Mouse (Mus musculus) urinary bladder, postnatal 4 days (tissue): ENCODE data around the gene P3h3.
"Not testable (repeated sequence)": the region's sequence is repeated elsewhere in the genome, so short reads cannot be mapped to it uniquely, and the experiment has no call there.

Source experiments
- DNase-seq, 2 experiments: peaks; one replicate each; pipeline ENCODE4 v3.0.0; 2021 to 2022; ENCODE audit warnings: low spot score in 2 of 2

Gene P3h3

GRCm38 (mm10) chr6:124831199-124831598, 26.4 kb downstream of the P3h3 start:
- not testable (repeated sequence) for DNase-seq

- DNase-seq, result peak; percentile 88 to 91
Observed at GRCm38 (mm10) chr6:124829799-124830700, 27.5 kb downstream of the P3h3 start.

- DNase-seq, result peak; percentile 98 to 99
Observed at GRCm38 (mm10) chr6:124828868-124829798, 28.4 kb downstream of the P3h3 start, which contains the start of the genes Usp5 and Cdca3. TSS of gene Usp5 (minus strand) at chr6:124829484. TSS of gene Cdca3 (plus strand) at chr6:124829547.

- DNase-seq, result peak in 1 of 2 experiments; percentile 60
Observed at GRCm38 (mm10) chr6:124828101-124828592, 29.4 kb downstream of the P3h3 start.

GRCm38 (mm10) chr6:124822049-124822448, 35.5 kb downstream of the P3h3 start:
- DNase-seq, result no peak

GRCm38 (mm10) chr6:124820891-124821290, 36.7 kb downstream of the P3h3 start:
- no peak for DNase-seq

GRCm38 (mm10) chr6:124817971-124818370, 39.6 kb downstream of the P3h3 start:
- DNase-seq, result no peak

GRCm38 (mm10) chr6:124817563-124817962, 40.0 kb downstream of the P3h3 start:
- DNase-seq, result no peak

GRCm38 (mm10) chr6:124817125-124817524, 40.4 kb downstream of the P3h3 start:
- DNase-seq, result no peak

- DNase-seq, result no peak
Observed at GRCm38 (mm10) chr6:124816611-124817010, 40.9 kb downstream of the P3h3 start.

- peak in 1 of 2 experiments; percentile 41 for DNase-seq
Observed at GRCm38 (mm10) chr6:124814858-124815774, 42.4 kb downstream of the P3h3 start.

GRCm38 (mm10) chr6:124814448-124814847, 43.1 kb downstream of the P3h3 start:
- DNase-seq, result peak in 1 of 2 experiments; percentile 58

- peak; percentile 89 to 92 for DNase-seq
Observed at GRCm38 (mm10) chr6:124813933-124814332, 43.6 kb downstream of the P3h3 start, which contains the start of gene Tpi1. TSS of gene Tpi1 (minus strand) at chr6:124814296.

- DNase-seq, result peak in 1 of 2 experiments; percentile 49
Observed at GRCm38 (mm10) chr6:124813496-124813895, 44.1 kb downstream of the P3h3 start.

GRCm38 (mm10) chr6:124812848-124813247, 44.7 kb downstream of the P3h3 start:
- DNase-seq, result no peak

GRCm38 (mm10) chr6:124811701-124812560, 45.6 kb downstream of the P3h3 start:
- no peak for DNase-seq

GRCm38 (mm10) chr6:124811403-124811665, 46.2 kb downstream of the P3h3 start:
- no peak for DNase-seq

- not testable (repeated sequence) for DNase-seq
Observed at GRCm38 (mm10) chr6:124810566-124811402, 46.8 kb downstream of the P3h3 start.
